Mouse (Mus musculus) embryo, embryonic 11 days (tissue): ENCODE measurements at regions not wholly inside any gene's neighbourhood (a gene's known extent, or its start where the extent isn't known, plus 50 kb on each side); places are given as distances from the start of the nearest gene placed in this dataset.
"Not testable (repeated sequence)": the region's sequence is repeated elsewhere in the genome, so short reads cannot be mapped to it uniquely, and the experiment has no call there.

Source experiments
- DNase-seq: peaks from one replicate; pipeline ENCODE4 v3.0.0-alpha.2; 2015

GRCm38 (mm10) chr6:37750271-37750670 is 120.3 kb upstream of the Trim24 start:
- DNase-seq = no peak

GRCm38 (mm10) chr6:37751701-37752100 is 118.9 kb upstream of the Trim24 start:
- DNase-seq = no peak

- DNase-seq = not testable (repeated sequence)
Measured at GRCm38 (mm10) chr6:37761003-37761402, 109.6 kb upstream of the Trim24 start.

- no peak for DNase-seq
Measured at GRCm38 (mm10) chr6:37763036-37763435, 107.6 kb upstream of the Trim24 start.

- no peak for DNase-seq
Measured at GRCm38 (mm10) chr6:37767690-37768089, 102.9 kb upstream of the Trim24 start.

GRCm38 (mm10) chr6:37773294-37773693 is 97.3 kb upstream of the Trim24 start:
- no peak for DNase-seq

GRCm38 (mm10) chr6:37775151-37775550 is 95.5 kb upstream of the Trim24 start:
- no peak for DNase-seq

GRCm38 (mm10) chr6:37779893-37780292 is 90.7 kb upstream of the Trim24 start:
- DNase-seq = no peak

GRCm38 (mm10) chr6:37781894-37782293 is 88.7 kb upstream of the Trim24 start:
- no peak for DNase-seq

GRCm38 (mm10) chr6:37785280-37785679 is 85.3 kb upstream of the Trim24 start:
- DNase-seq = not testable (repeated sequence)

- DNase-seq = no peak
Measured at GRCm38 (mm10) chr6:37785741-37786140, 84.9 kb upstream of the Trim24 start.

GRCm38 (mm10) chr6:37787858-37788257 is 82.8 kb upstream of the Trim24 start:
- not testable (repeated sequence) for DNase-seq

GRCm38 (mm10) chr6:37790878-37791277 is 79.7 kb upstream of the Trim24 start:
- no peak for DNase-seq

GRCm38 (mm10) chr6:37794211-37794610 is 76.4 kb upstream of the Trim24 start:
- DNase-seq = peak; percentile 1

GRCm38 (mm10) chr6:37795001-37795400 is 75.6 kb upstream of the Trim24 start:
- DNase-seq = peak; percentile 15

GRCm38 (mm10) chr6:37803231-37803630 is 67.4 kb upstream of the Trim24 start:
- no peak for DNase-seq

- not testable (repeated sequence) for DNase-seq
Measured at GRCm38 (mm10) chr6:37805896-37806295, 64.7 kb upstream of the Trim24 start.

GRCm38 (mm10) chr6:37806529-37807191 is 64.0 kb upstream of the Trim24 start:
- DNase-seq = not testable (repeated sequence)

- DNase-seq = not testable (repeated sequence)
Measured at GRCm38 (mm10) chr6:37815218-37815617, 55.4 kb upstream of the Trim24 start.
